Comparison of ENCODE assay signal across 30 mouse cellular contexts in the genomic region with DNA sequence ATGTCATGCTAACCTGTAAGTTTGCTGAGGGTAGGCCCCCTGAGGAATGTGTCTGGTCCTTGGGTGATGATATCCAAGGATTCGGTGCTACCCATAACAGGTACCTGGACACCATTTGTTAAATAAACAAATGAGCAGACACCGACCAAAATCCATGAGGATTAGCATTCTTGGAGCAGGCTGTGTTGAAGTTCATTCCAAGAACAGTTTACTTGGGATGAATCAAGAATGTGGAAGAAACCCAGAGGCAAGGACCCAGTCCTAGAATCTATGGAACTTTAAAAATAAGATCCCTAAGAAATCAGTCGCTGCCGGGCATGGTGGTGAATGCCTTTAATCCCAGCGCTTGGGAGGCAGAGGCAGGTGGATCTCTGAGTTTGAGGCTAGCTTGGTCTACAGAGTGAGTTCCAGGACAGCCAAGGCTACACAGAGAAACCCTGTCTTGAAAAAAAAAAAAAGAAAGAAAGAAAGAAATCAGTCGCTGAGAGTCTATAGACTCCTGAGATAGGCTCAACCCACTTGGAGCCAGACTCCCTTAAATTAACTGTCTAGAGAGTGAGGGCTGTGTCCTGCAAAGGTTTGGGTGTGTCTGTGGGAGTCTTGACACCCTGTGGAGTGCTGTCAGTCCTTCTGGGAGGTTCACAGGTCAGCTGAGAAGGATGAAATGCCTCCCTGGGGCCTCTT.
DNase-seq lines count a peak whose midpoint lies in the region; ATAC-seq and TF ChIP-seq lines count a peak whose summit lies in the region.
"Had no signal": no experiment of that assay in that cellular context is flagged by ENCODE, and none has a peak within 500 bp of the region (broad histone marks: within the 10 kb centered on the region; RNA-seq: fewer than 3 reads in every experiment).

No protein-coding gene starts in this region.

- H3K27me3 ChIP-seq in intestine, embryonic 16.5 days (replicated peaks; ENCODE audit: control insufficient read depth, insufficient read depth, low read length), result no peaks in the 10 kb centered on the region
- no peaks in the 10 kb centered on the region for H3K27me3 ChIP-seq in intestine, postnatal 0 days (replicated peaks; ENCODE audit: control insufficient read depth, insufficient read depth, low read length)
- no peaks in the 10 kb centered on the region for H3K27me3 ChIP-seq in liver, embryonic 16.5 days (ENCODE audit: control insufficient read depth, insufficient read depth, low read depth, low read length)
- H3K27me3 ChIP-seq in forebrain, postnatal 0 days (ENCODE audit: insufficient read depth, low read length), result no peaks in the 10 kb centered on the region
- H3K27me3 ChIP-seq in kidney, embryonic 15.5 days, result no peaks in the 10 kb centered on the region
- H3K27me3 ChIP-seq: embryonic facial prominence, embryonic 15.5 days; hindbrain, embryonic 13.5 days; neural tube, embryonic 12.5 days had no signal

- H3K4me2 ChIP-seq in intestine, embryonic 16.5 days (ENCODE audit: low read depth, low read length), result no peak overlapping the region
- no peak overlapping the region for H3K4me2 ChIP-seq in intestine, postnatal 0 days (replicated peaks; ENCODE audit: low read depth)
- H3K4me2 ChIP-seq in liver, embryonic 16.5 days (ENCODE audit: low read depth, low read length), result peak overlapping the region; percentile 27
- H3K4me2 ChIP-seq in forebrain, postnatal 0 days (ENCODE audit: low read depth), result no peak overlapping the region
- no peak overlapping the region for H3K4me2 ChIP-seq in kidney, embryonic 15.5 days
- H3K4me2 ChIP-seq: embryonic facial prominence, embryonic 15.5 days; hindbrain, embryonic 13.5 days; lung, embryonic 14.5 days; neural tube, embryonic 12.5 days had no signal

- H3K4me3 ChIP-seq in intestine, embryonic 16.5 days (ENCODE audit: low read length), result no peak overlapping the region
- H3K4me3 ChIP-seq in intestine, postnatal 0 days (ENCODE audit: low read depth, low read length), result no peak overlapping the region
- H3K4me3 ChIP-seq in liver, embryonic 16.5 days (ENCODE audit: low read depth, low read length), result no peak overlapping the region
- no peak overlapping the region for H3K4me3 ChIP-seq in forebrain, postnatal 0 days (ENCODE audit: low read depth, low read length)
- no peak overlapping the region for H3K4me3 ChIP-seq in kidney, embryonic 15.5 days (replicated peaks)
- H3K4me3 ChIP-seq: embryonic facial prominence, embryonic 10.5 days; embryonic facial prominence, embryonic 15.5 days; gastrocnemius, adult 2 months; heart, adult 2 months; hindbrain, embryonic 13.5 days; midbrain, embryonic 10.5 days; neural tube, embryonic 12.5 days had no signal

- no peaks in the 10 kb centered on the region for H3K36me3 ChIP-seq in intestine, embryonic 16.5 days (ENCODE audit: control insufficient read depth, insufficient read depth, low read length)
- no peaks in the 10 kb centered on the region for H3K36me3 ChIP-seq in intestine, postnatal 0 days (ENCODE audit: control insufficient read depth, insufficient read depth)
- no peaks in the 10 kb centered on the region for H3K36me3 ChIP-seq in liver, embryonic 16.5 days (ENCODE audit: control insufficient read depth, insufficient read depth)
- no peaks in the 10 kb centered on the region for H3K36me3 ChIP-seq in forebrain, postnatal 0 days (ENCODE audit: insufficient read depth)
- H3K36me3 ChIP-seq in kidney, embryonic 15.5 days, result no peaks in the 10 kb centered on the region
- H3K36me3 ChIP-seq: embryonic facial prominence, embryonic 10.5 days; embryonic facial prominence, embryonic 15.5 days; hindbrain, embryonic 13.5 days; midbrain, embryonic 10.5 days; neural tube, embryonic 12.5 days had no signal

- no peak for DNase-seq in adrenal gland, postnatal 25 days
- DNase-seq in forebrain, postnatal 0 days, result no peak
- DNase-seq: adrenal gland, adult 2 months; cerebellum, adult 8-10 months; cerebellum, postnatal 25 days; gastrocnemius, adult 2 months; gastrocnemius, postnatal 36 days; heart, adult 2 months; heart, postnatal 4 days; kidney, adult 11 months; kidney, postnatal 36 days; left cerebral cortex, postnatal 4 days; lung, embryonic 14.5 days; lung, postnatal 14 days; right cerebral cortex, postnatal 4 days; thymus, postnatal 14 days had no signal

- no peak overlapping the region for H3K27ac ChIP-seq in intestine, embryonic 16.5 days (ENCODE audit: low read length)
- H3K27ac ChIP-seq in intestine, postnatal 0 days (ENCODE audit: low read depth, low read length), result no peak overlapping the region
- H3K27ac ChIP-seq in liver, embryonic 16.5 days (ENCODE audit: low read length), result peak overlapping the region; percentile 81
- H3K27ac ChIP-seq in forebrain, postnatal 0 days (ENCODE audit: low read depth, low read length), result no peak overlapping the region
- H3K27ac ChIP-seq in kidney, embryonic 15.5 days, result no peak overlapping the region
- H3K27ac ChIP-seq: embryonic facial prominence, embryonic 10.5 days; embryonic facial prominence, embryonic 15.5 days; gastrocnemius, adult 2 months; heart, adult 2 months; hindbrain, embryonic 13.5 days; midbrain, embryonic 10.5 days; neural tube, embryonic 12.5 days had no signal

- H3K9ac ChIP-seq in intestine, embryonic 16.5 days (ENCODE audit: low read depth, low read length), result no peak overlapping the region
- H3K9ac ChIP-seq in intestine, postnatal 0 days (ENCODE audit: low read depth, low read length), result no peak overlapping the region
- peak overlapping the region; percentile 44; the same call in 1 of the 2 replicates for H3K9ac ChIP-seq in liver, embryonic 16.5 days (ENCODE audit: low read depth, low read length)
- no peak overlapping the region for H3K9ac ChIP-seq in forebrain, postnatal 0 days
- H3K9ac ChIP-seq in kidney, embryonic 15.5 days, result no peak overlapping the region
- H3K9ac ChIP-seq: embryonic facial prominence, embryonic 15.5 days; hindbrain, embryonic 13.5 days; lung, embryonic 14.5 days; neural tube, embryonic 12.5 days had no signal

- 88% methylated on average over 6 of the region's 6 CpGs for WGBS in intestine, embryonic 16.5 days
- 86% methylated on average over 6 of the region's 6 CpGs for WGBS in intestine, postnatal 0 days
- WGBS in liver, embryonic 16.5 days (ENCODE audit: insufficient replicate concordance), result 78% methylated on average over 6 of the region's 6 CpGs
- WGBS in forebrain, postnatal 0 days, result 96% methylated on average over 6 of the region's 6 CpGs
- WGBS in kidney, embryonic 15.5 days, result 94% methylated on average over 6 of the region's 6 CpGs

- ATAC-seq in intestine, embryonic 16.5 days, result peak; percentile 42
- no peak; the same call in 1 of the 2 replicates for ATAC-seq in intestine, postnatal 0 days
- ATAC-seq in erythroid progenitor cell, adult 5-6 weeks (replicated peaks; ENCODE audit: low FRiP score, poor library complexity, severe bottlenecking), result peak; percentile 62
- peak; percentile 14; the same call in 1 of the 2 replicates for ATAC-seq in liver, embryonic 16.5 days (ENCODE audit: low read depth)
- no peak for ATAC-seq in forebrain, postnatal 0 days
- ATAC-seq in kidney, embryonic 15.5 days (replicated peaks; ENCODE audit: low FRiP score), result no peak
- ATAC-seq: activated CD4-positive, CD25-positive, alpha-beta regulatory T cell, adult 4 months; CD4-positive, CD25-positive, alpha-beta regulatory T cell, adult 4 months; forebrain, embryonic 14.5 days; midbrain, embryonic 16.5 days had no signal

- no peak for TF ChIP-seq CTCF in intestine, postnatal 0 days (IDR thresholded peaks at IDR 0.05; ENCODE audit: low read depth)
- TF ChIP-seq CTCF in forebrain, postnatal 0 days (IDR thresholded peaks at IDR 0.05; ENCODE audit: low read depth), result no peak

- no peaks in the 10 kb centered on the region for H3K4me1 ChIP-seq in intestine, embryonic 16.5 days (ENCODE audit: control insufficient read depth, insufficient read depth, low read length)
- H3K4me1 ChIP-seq in intestine, postnatal 0 days (replicated peaks; ENCODE audit: control insufficient read depth, insufficient read depth, low read length), result no peaks in the 10 kb centered on the region
- H3K4me1 ChIP-seq in liver, embryonic 16.5 days (ENCODE audit: control insufficient read depth, low read depth, low read length), result peaks cover 25% of the 10 kb centered on the region
- H3K4me1 ChIP-seq in forebrain, postnatal 0 days (ENCODE audit: insufficient read depth), result no peaks in the 10 kb centered on the region
- H3K4me1 ChIP-seq in kidney, embryonic 15.5 days, result no peaks in the 10 kb centered on the region
- H3K4me1 ChIP-seq: embryonic facial prominence, embryonic 15.5 days; hindbrain, embryonic 13.5 days; neural tube, embryonic 12.5 days had no signal

- H3K9me3 ChIP-seq in intestine, embryonic 16.5 days (ENCODE audit: control insufficient read depth, low read length), result no peaks in the 10 kb centered on the region
- H3K9me3 ChIP-seq in intestine, postnatal 0 days (ENCODE audit: control insufficient read depth), result no peaks in the 10 kb centered on the region
- no peaks in the 10 kb centered on the region for H3K9me3 ChIP-seq in liver, embryonic 16.5 days (replicated peaks; ENCODE audit: control insufficient read depth, low read length)
- H3K9me3 ChIP-seq in forebrain, postnatal 0 days (ENCODE audit: low read length), result no peaks in the 10 kb centered on the region
- no peaks in the 10 kb centered on the region for H3K9me3 ChIP-seq in kidney, embryonic 15.5 days (replicated peaks)
- H3K9me3 ChIP-seq: embryonic facial prominence, embryonic 10.5 days; embryonic facial prominence, embryonic 15.5 days; hindbrain, embryonic 13.5 days; midbrain, embryonic 10.5 days; neural tube, embryonic 12.5 days had no signal

Comparison
In these comparisons a context has a peak if more than half of its experiments do, and no peak if none do; other contexts are left out.
1. ATAC-seq: peak in intestine, embryonic 16.5 days (single experiment), erythroid progenitor cell, adult 5-6 weeks (single experiment) and liver, embryonic 16.5 days (single experiment); none in intestine, postnatal 0 days (single experiment), forebrain, postnatal 0 days (single experiment) and kidney, embryonic 15.5 days (single experiment).